Mouse (Mus musculus) intestine, embryonic 14.5 days (tissue): ENCODE data around the gene Nup107. TPM values are rescaled to one million over a fixed set of nuclear protein-coding genes. Genes with fewer than 3 reads are reported as not detected.
A peak's percentile ranks its signal among the peaks of the same experiment; 100 is the strongest.

ENCODE experiments used
- ATAC-seq: fragments of 200-750 bp; cut with Nextera tagmentation; replicated peaks from 2 replicates; pipeline ENCODE4 v1.8.0; 2017; ENCODE audit warnings: low read depth, moderate number of reproducible peaks, moderate TSS enrichment, moderate library complexity; ENCODE audit not compliant: low FRiP score, low TSS enrichment
- DNase-seq: peaks from one replicate; pipeline ENCODE4 v3.0.0-alpha.2; 2018; ENCODE audit warnings: low spot score
- H3K27ac ChIP-seq: fragments of 300-500 bp; sonication (generic); 2 replicates; pipeline ENCODE4 v1.5.1; 2014; ENCODE audit warnings: low read depth, mild to moderate bottlenecking, control low read depth
- H3K27me3 ChIP-seq: fragments of 300-500 bp; sonication (generic); replicated peaks from 2 replicates; pipeline ENCODE4 v1.6.1; 2014; ENCODE audit warnings: low read length, control low read depth; ENCODE audit not compliant: control insufficient read depth, insufficient read depth
- H3K36me3 ChIP-seq: fragments of 300-500 bp; sonication (generic); 2 replicates; pipeline ENCODE4 v1.6.1; 2014; ENCODE audit warnings: low read length, control low read depth; ENCODE audit not compliant: control insufficient read depth, insufficient read depth
- H3K4me1 ChIP-seq: fragments of 300-500 bp; sonication (generic); replicated peaks from 2 replicates; pipeline ENCODE4 v1.6.1; 2014; ENCODE audit warnings: low read length, control low read depth, mixed read lengths; ENCODE audit not compliant: control insufficient read depth, insufficient read depth
- H3K4me2 ChIP-seq: fragments of 300-500 bp; sonication (generic); 2 replicates; pipeline ENCODE4 v1.6.1; 2014; ENCODE audit warnings: low read length
- H3K4me3 ChIP-seq: fragments of 300-500 bp; sonication (generic); 2 replicates; pipeline ENCODE4 v1.5.1; 2014; ENCODE audit warnings: low read depth, low read length, control low read depth, mixed read lengths
- H3K9ac ChIP-seq: fragments of 300-500 bp; sonication (generic); 2 replicates; pipeline ENCODE4 v1.6.1; 2014; ENCODE audit warnings: mild to moderate bottlenecking, low read length
- H3K9me3 ChIP-seq: fragments of 300-500 bp; sonication (generic); 2 replicates; pipeline ENCODE4 v1.6.1; 2016; ENCODE audit warnings: low read length, control low read depth; ENCODE audit not compliant: control insufficient read depth
- WGBS: fragments of 180-500 bp; shearing (Covaris S2); extraction: QIAGEN DNeasy Blood & Tissue Kit; methylation state at CpG from one replicate; pipeline ENCODE4 v1.1.7; 2014; 5-methylcytosine and 5-hydroxymethylcytosine counted together
- polyA plus RNA-seq: library from polyadenylated mRNA; unstranded; fragments of >200 nt; fragmentation: Nextera tagmentation; extraction: Ambion mirVana; gene quantifications from 2 replicates; pipeline ENCODE4 v1.2.1, GENCODE M21; 2014

Gene Nup107
- polyA plus RNA-seq = 60.8 and 65.4 TPM in 2 replicates

- DNase-seq = peak; percentile 100
- 0 out of 2 replicates have a peak, but pooled peaks cover 4% of the 10 kb centered on the region for H3K9me3 ChIP-seq
- H3K4me3 ChIP-seq = peak within 1 kb of the TSS; percentile 95
- H3K4me1 ChIP-seq = peaks cover 11% of the 10 kb centered on the region
- peak within 1 kb of the TSS; percentile 77 for H3K9ac ChIP-seq
- under 1% methylated on average over 75 of the region's 75 CpGs for WGBS
- H3K4me2 ChIP-seq = peak within 1 kb of the TSS; percentile 90
- peak; percentile 97 for ATAC-seq
- H3K36me3 ChIP-seq = peaks cover 7% of the 10 kb centered on the region; the same call in 1 of the 2 replicates
- no peaks in the 10 kb centered on the region for H3K27me3 ChIP-seq
- H3K27ac ChIP-seq = peak within 1 kb of the TSS; percentile 87
Observed at GRCm38 (mm10) chr10:117792141-117793091, at the start of gene Nup107. TSS of gene Nup107 (minus strand) at chr10:117792705.

GRCm38 (mm10) chr10:117841765-117842164, 49.3 kb upstream of the Nup107 start:
- DNase-seq = no peak
- Histone ChIP-seq H3K4me1 (peaks cover 25% of the 10 kb centered on the region; the same call in 1 of the 2 replicates), H3K4me3 (no peak overlapping the region), H3K27me3 (no peaks in the 10 kb centered on the region), H3K36me3 (no peaks in the 10 kb centered on the region), H3K9me3 (no peaks in the 10 kb centered on the region), H3K9ac (no peak overlapping the region), H3K4me2 (no peak overlapping the region), H3K27ac (no peak overlapping the region)
- WGBS = 75% methylated on average over 1 of the region's 1 CpGs
- ATAC-seq = no peak

GRCm38 (mm10) chr10:117840431-117840995, 48.0 kb upstream of the Nup107 start:
- H3K9me3 ChIP-seq = no peaks in the 10 kb centered on the region
- 90% methylated on average over 5 of the region's 5 CpGs for WGBS
- H3K9ac ChIP-seq = no peak overlapping the region
- no peaks in the 10 kb centered on the region for H3K27me3 ChIP-seq
- DNase-seq (no peak), ATAC-seq (no peak)
- no peaks in the 10 kb centered on the region for H3K36me3 ChIP-seq
- peaks cover 25% of the 10 kb centered on the region for H3K4me1 ChIP-seq
- no peak overlapping the region for H3K4me2 ChIP-seq
- no peak overlapping the region for H3K27ac ChIP-seq
- no peak overlapping the region for H3K4me3 ChIP-seq

GRCm38 (mm10) chr10:117839737-117840136, 47.2 kb upstream of the Nup107 start:
- no peak overlapping the region for H3K4me3 ChIP-seq
- peaks cover 27% of the 10 kb centered on the region for H3K4me1 ChIP-seq
- DNase-seq (no peak), ATAC-seq (no peak)
- no peak overlapping the region for H3K4me2 ChIP-seq
- H3K9me3 ChIP-seq = no peaks in the 10 kb centered on the region
- H3K9ac ChIP-seq = no peak overlapping the region
- WGBS = 91% methylated on average over 3 of the region's 3 CpGs
- H3K27ac ChIP-seq = no peak overlapping the region
- no peaks in the 10 kb centered on the region for H3K27me3 ChIP-seq
- H3K36me3 ChIP-seq = no peaks in the 10 kb centered on the region

- Histone ChIP-seq H3K36me3 (no peaks in the 10 kb centered on the region), H3K4me3 (no peak overlapping the region), H3K9ac (no peak overlapping the region), H3K4me1 (peaks cover 22% of the 10 kb centered on the region), H3K4me2 (no peak overlapping the region), H3K27ac (no peak overlapping the region), H3K27me3 (no peaks in the 10 kb centered on the region), H3K9me3 (no peaks in the 10 kb centered on the region)
- no peak for ATAC-seq
- 88% methylated on average over 3 of the region's 3 CpGs for WGBS
- DNase-seq = no peak
Observed at GRCm38 (mm10) chr10:117838924-117839323, 46.4 kb upstream of the Nup107 start.

GRCm38 (mm10) chr10:117836354-117836753, 43.8 kb upstream of the Nup107 start:
- no peak for ATAC-seq
- WGBS = 78% methylated on average over 2 of the region's 2 CpGs
- no peak for DNase-seq
- Histone ChIP-seq H3K9ac (no peak overlapping the region), H3K27ac (no peak overlapping the region), H3K36me3 (no peaks in the 10 kb centered on the region), H3K27me3 (no peaks in the 10 kb centered on the region), H3K9me3 (no peaks in the 10 kb centered on the region), H3K4me1 (peaks cover 9% of the 10 kb centered on the region), H3K4me2 (no peak overlapping the region), H3K4me3 (no peak overlapping the region)

- no peak overlapping the region for H3K9ac ChIP-seq
- no peak for DNase-seq
- H3K27me3 ChIP-seq = no peaks in the 10 kb centered on the region
- H3K4me3 ChIP-seq = no peak overlapping the region
- H3K4me2 ChIP-seq = no peak overlapping the region
- H3K4me1 ChIP-seq = peaks cover 9% of the 10 kb centered on the region
- H3K36me3 ChIP-seq = no peaks in the 10 kb centered on the region
- H3K27ac ChIP-seq = no peak overlapping the region
- H3K9me3 ChIP-seq = no peaks in the 10 kb centered on the region
- ATAC-seq = no peak
- 55% methylated on average over 5 of the region's 5 CpGs for WGBS
Observed at GRCm38 (mm10) chr10:117835453-117835852, 42.9 kb upstream of the Nup107 start.

GRCm38 (mm10) chr10:117830797-117831196, 38.3 kb upstream of the Nup107 start:
- H3K9me3 ChIP-seq = no peaks in the 10 kb centered on the region
- ATAC-seq = no peak
- H3K27ac ChIP-seq = no peak overlapping the region
- H3K36me3 ChIP-seq = no peaks in the 10 kb centered on the region
- H3K4me1 ChIP-seq = peaks cover 13% of the 10 kb centered on the region; the same call in 1 of the 2 replicates
- no peak for DNase-seq
- no peaks in the 10 kb centered on the region for H3K27me3 ChIP-seq
- 93% methylated on average over 3 of the region's 3 CpGs for WGBS
- no peak overlapping the region for H3K4me2 ChIP-seq
- no peak overlapping the region for H3K9ac ChIP-seq
- no peak overlapping the region for H3K4me3 ChIP-seq
